Mouse (Mus musculus) ovary, adult 18-20 months (tissue): ENCODE measurements around the gene Stum.

Experiments
- DNase-seq: peaks from one replicate; pipeline ENCODE4 v3.0.0; 2022; ENCODE audit warnings: low spot score, mixed read lengths

Gene Stum

DNA sequence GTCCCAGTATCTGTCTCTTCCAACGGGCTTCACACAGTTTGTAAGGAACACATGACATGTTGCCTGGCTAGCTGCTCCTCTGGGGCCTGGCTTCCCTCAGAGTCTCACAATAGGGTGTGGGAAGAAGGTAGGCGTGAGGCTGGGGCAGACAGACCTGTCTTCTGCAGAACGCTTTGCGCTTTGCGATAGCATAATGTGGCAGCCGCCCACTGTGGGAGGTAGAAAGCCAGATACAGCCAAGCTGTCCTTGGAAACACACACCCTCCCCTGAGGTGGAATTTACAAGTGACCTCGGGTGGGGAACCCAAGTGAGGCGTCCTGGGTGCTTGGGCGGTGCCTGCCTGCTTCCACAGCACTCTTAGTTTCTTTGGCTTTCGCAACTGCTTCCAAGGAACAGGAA lies 98.8 kb downstream of the Stum start:
- peak; percentile 81 for DNase-seq

DNA sequence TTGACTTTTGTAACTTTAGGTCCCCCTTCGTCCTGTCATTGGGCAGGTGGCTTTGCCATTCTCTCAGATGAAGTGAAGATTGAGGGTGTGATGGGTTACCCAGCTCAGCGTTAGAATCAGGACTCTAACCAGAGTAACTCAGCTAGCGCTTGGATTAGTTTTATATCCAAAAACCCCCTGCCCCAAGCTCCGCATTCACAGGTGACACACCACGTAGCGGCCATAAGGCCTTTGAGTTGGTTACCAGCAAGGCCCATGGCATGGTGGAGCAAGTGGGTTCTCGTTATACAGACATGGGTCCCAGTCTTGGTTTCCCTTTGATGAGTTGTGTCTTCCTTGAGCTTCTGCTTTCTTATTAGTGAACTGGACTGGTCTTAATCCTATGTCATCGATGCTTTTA lies 99.4 kb downstream of the Stum start:
- no peak for DNase-seq
